Mouse (Mus musculus) embryo, embryonic 9.5 days (tissue): ENCODE data around the gene Zdhhc7.

Experiments used
- DNase-seq: peaks from one replicate; pipeline ENCODE4 v3.0.0-alpha.2; 2017; ENCODE audit errors: extremely low spot score

The Zdhhc7 gene

DNA sequence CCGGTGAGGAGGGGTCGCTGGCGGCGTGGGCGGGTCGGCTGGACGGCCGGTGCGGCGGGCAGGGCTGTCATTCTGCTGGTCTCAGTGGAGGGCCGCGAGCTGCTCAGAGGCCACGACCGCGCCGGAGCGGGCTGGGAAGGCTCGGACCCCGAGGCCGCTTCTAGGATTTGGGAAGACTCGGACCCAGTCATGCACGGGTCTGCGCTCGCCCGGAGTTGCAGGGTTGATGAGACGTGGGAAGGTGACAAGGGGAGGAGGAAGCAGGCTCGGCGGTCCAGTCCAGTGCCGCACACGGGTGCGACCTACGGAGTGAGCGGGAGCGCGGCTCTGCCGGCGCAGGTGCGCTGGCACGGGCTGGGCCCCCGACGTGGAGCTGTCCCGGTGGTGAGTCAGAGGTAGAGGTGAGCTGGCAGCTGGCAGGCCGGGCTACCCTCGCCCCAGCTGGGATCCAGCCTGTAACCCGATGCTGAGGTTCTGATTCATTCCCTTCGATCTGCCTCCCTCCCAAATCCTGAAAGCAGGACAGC, 13.1 kb upstream of the Zdhhc7 start:
- no peak for DNase-seq

GRCm38 (mm10) chr8:120113758-120114255, 12.5 kb upstream of the Zdhhc7 start, which contains the start of gene 6430548M08Rik:
Gene 6430548M08Rik (plus strand): TSS chr8:120114152.
- DNase-seq: peak; percentile 100

- DNase-seq: no peak
Observed at GRCm38 (mm10) chr8:120113306-120113705, 12.0 kb upstream of the Zdhhc7 start.

DNA sequence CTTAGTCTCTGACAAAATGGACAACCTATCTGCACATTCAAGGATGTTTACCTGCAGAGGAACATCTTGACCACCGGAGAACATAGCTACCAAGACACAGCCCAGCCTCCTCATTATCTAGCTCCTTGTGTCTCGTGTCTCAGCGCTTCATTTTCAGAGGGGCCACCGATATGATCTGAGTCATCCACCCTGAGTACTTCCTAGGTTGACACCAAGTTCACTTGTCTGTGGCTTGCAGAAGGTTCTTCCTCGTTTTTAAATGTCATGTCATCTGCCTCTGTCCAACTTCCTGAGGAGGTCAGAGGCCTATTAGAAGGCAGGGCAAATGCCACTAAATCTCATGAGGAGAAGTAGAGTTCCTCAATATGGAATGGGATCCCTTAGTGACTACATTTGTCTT, 11.3 kb upstream of the Zdhhc7 start:
- DNase-seq: no peak

DNA sequence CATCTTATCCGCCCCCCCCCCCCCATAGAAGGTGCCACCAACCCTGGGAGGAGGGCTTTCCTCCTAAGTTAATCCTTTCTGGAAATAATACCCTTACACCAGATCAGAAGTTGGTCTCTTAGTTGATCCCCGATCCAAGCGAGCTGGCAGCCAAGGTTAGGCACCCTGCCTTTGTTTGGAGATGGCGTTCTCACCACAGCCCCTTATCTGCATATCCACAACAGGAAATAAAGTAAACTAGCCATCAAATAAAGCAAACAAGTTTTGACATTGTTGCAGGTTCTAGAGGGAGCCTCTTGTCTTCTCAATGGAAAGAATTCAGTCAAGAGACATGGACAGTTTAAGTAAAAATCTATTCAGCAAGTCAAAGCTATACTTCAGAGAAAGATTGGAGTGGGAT, 10.1 kb upstream of the Zdhhc7 start:
- no peak for DNase-seq

GRCm38 (mm10) chr8:120110966-120111365, 9.7 kb upstream of the Zdhhc7 start:
- DNase-seq: no peak

- no peak for DNase-seq
Observed at GRCm38 (mm10) chr8:120109149-120109548, 7.9 kb upstream of the Zdhhc7 start.

GRCm38 (mm10) chr8:120104721-120105272, 3.5 kb upstream of the Zdhhc7 start:
- no peak for DNase-seq

GRCm38 (mm10) chr8:120103916-120104315, 2.6 kb upstream of the Zdhhc7 start:
- DNase-seq: no peak

GRCm38 (mm10) chr8:120100388-120101067, 754 bp downstream of the Zdhhc7 start:
- DNase-seq: no peak

- no peak for DNase-seq
Observed at GRCm38 (mm10) chr8:120096486-120096885, 4.8 kb downstream of the Zdhhc7 start.

GRCm38 (mm10) chr8:120094801-120095200, 6.5 kb downstream of the Zdhhc7 start:
- no peak for DNase-seq

- DNase-seq: no peak
Observed at GRCm38 (mm10) chr8:120093103-120093502, 8.2 kb downstream of the Zdhhc7 start.

- no peak for DNase-seq
Observed at GRCm38 (mm10) chr8:120091032-120091431, 10.2 kb downstream of the Zdhhc7 start.

GRCm38 (mm10) chr8:120089511-120089910, 11.8 kb downstream of the Zdhhc7 start:
- DNase-seq: no peak

DNA sequence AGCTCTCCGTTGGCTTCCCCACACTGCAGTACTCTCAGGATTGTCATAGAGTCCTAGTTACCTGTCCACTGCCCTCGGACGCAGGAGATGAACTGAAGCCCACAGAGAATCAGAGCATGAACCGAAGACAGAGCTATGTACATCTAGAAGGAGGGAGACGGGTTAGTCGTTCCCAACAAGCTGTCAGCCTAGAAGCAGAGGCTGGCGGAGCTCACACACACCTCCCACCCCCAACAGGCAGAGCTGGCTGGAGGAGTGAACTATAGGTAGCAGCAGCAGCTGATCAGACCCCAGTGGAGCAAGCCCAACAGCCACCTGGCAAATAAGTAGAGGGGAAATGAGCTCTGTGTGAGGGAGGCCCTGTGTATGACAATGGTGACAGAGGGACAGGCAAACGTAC, 16.5 kb downstream of the Zdhhc7 start:
- no peak for DNase-seq

DNA sequence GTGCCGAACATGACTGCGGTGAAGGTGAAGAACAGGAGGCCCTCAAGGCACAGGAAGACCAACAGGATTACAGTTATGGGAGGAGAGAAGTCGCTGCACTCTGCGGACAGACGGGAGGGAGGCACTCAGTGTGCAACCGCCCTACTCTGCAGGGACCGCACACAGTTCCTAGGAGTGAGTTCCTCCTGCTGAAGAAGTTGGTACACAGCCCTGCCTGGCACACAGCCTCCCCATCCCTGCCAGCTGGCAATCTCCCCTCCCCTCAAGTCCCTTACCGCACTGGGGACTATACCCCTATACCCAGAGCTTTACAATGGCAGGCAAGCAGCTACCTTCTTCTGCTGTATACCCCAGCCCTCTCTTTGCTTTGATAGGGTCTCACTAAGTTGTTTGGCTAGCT, 18.0 kb downstream of the Zdhhc7 start:
- no peak for DNase-seq

- DNase-seq: no peak
Observed at GRCm38 (mm10) chr8:120079361-120079760, 21.9 kb downstream of the Zdhhc7 start.

- peak; percentile 58 for DNase-seq
Observed at GRCm38 (mm10) chr8:120078080-120078479, 23.2 kb downstream of the Zdhhc7 start.

DNA sequence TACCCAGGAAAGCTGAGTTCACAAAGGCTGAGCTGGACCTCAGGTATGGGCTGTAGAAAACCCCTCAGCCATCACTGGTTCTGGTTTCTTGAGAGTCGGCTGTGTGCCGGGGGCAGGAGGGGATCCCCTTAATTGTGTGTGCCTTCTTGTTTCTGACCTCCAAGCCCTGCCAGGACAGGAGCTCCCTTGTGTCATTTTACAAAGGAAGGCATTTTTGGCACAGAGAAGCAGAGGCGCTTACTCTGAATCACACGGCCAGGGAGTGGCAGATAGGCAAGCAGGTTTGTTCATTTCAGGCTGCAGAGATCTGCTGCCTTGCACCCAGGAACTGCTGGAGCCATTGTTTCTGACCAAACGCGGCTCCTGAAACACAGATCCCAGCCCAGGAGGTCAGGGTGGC, 25.9 kb downstream of the Zdhhc7 start:
- no peak for DNase-seq

DNA sequence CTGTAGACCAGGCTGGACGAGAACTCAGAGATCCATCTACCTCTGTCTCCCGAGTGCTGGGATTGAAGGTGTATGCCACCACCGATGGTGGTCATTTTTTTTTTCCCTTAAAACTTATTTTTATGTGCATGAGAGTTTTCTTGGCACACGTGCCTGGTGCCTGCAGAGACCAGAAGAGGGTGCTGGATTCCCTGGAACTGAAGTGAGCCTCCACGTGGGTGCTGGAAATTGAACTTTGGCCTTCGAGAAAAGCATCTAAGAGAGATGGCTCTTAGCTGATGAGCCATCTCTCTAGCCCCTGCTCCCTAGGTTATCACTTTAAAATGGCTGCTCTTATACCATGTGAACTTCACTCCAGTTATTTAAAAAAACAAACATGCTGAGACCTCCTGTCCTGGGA, 26.8 kb downstream of the Zdhhc7 start:
- DNase-seq: no peak

GRCm38 (mm10) chr8:120072827-120073226, 28.5 kb downstream of the Zdhhc7 start:
- no peak for DNase-seq

DNA sequence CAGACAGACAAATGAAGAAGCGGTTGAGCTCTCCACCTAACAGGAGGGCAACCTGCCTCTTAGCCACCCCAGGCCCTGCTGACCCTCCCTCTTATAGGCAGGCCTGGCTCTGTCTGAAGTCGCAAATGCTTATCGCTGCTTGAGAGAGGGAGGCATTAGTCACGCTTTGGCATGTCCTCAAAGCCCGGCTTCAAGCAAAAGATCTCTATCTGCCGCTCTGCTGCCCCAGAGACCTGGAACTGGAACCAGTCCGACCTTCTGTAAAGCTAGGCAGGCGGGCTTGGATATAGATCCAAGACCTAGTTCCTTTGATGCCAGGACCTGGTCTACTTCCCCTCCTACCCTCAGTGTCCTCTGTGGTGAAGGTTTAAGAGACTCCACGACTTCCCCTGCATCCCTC, 29.0 kb downstream of the Zdhhc7 start:
- DNase-seq: no peak
